Mouse (Mus musculus): ENCODE measurements at regions not wholly inside any gene's neighbourhood (a gene's known extent, or its start where the extent isn't known, plus 50 kb on each side); places are given as distances from the start of the nearest gene placed in this dataset.
"Not testable (repeated sequence)": the region's sequence is repeated elsewhere in the genome, so short reads cannot be mapped to it uniquely, and the experiment has no call there.

GRCm38 (mm10) chr15:92994191-92994671 lies 280.7 kb downstream of the Gxylt1 start:
- peak in 1 of 2 experiments; percentile 25 for DNase-seq

GRCm38 (mm10) chr15:92993538-92994190 lies 281.3 kb downstream of the Gxylt1 start:
- no peak for DNase-seq

- DNase-seq = peak; percentile 63 to 82
These were observed 299.2 kb downstream of the Gxylt1 start for GRCm38 (mm10) chr15:92975774-92976173.

GRCm38 (mm10) chr15:92974931-92975330 lies 300.0 kb downstream of the Gxylt1 start:
- peak; percentile 25 to 40 for DNase-seq

- peak; percentile 42 to 46 for DNase-seq
These were observed 301.2 kb downstream of the Gxylt1 start for GRCm38 (mm10) chr15:92973651-92974229.

GRCm38 (mm10) chr15:92965556-92965955 lies 309.4 kb downstream of the Gxylt1 start:
- no peak for DNase-seq

GRCm38 (mm10) chr15:92964901-92965300 lies 310.1 kb downstream of the Gxylt1 start:
- DNase-seq = no peak

GRCm38 (mm10) chr15:92964131-92964530 lies 310.8 kb downstream of the Gxylt1 start:
- DNase-seq = no peak

- not testable (repeated sequence) for DNase-seq
These were observed 324.1 kb downstream of the Gxylt1 start for GRCm38 (mm10) chr15:92950912-92951311.

- no peak for DNase-seq
These were observed 328.8 kb downstream of the Gxylt1 start for GRCm38 (mm10) chr15:92946216-92946615.

GRCm38 (mm10) chr15:92903821-92904220 lies 371.2 kb downstream of the Gxylt1 start:
- DNase-seq = no peak

- DNase-seq = no peak
These were observed 377.7 kb downstream of the Gxylt1 start for GRCm38 (mm10) chr15:92897277-92897676.

- DNase-seq = no peak
These were observed 379.1 kb downstream of the Gxylt1 start for GRCm38 (mm10) chr15:92895836-92896235.

GRCm38 (mm10) chr15:92876438-92876837 lies 398.5 kb downstream of the Gxylt1 start:
- DNase-seq = no peak

GRCm38 (mm10) chr15:92864106-92864505 lies 410.9 kb downstream of the Gxylt1 start:
- peak; percentile 19 to 25 for DNase-seq

GRCm38 (mm10) chr15:92850854-92851253 lies 424.1 kb downstream of the Gxylt1 start:
- DNase-seq = no peak

GRCm38 (mm10) chr15:92840035-92840434 lies 434.9 kb downstream of the Gxylt1 start:
- DNase-seq = no peak

- DNase-seq = peak; percentile 95 to 96
These were observed 435.4 kb downstream of the Gxylt1 start for GRCm38 (mm10) chr15:92839611-92840010.

GRCm38 (mm10) chr15:92826136-92826535 lies 429.5 kb downstream of the Pdzrn4 start:
- DNase-seq = no peak

Data from cerebellum, postnatal 10 days (tissue).